Mouse (Mus musculus): ENCODE data around the gene Inpp1.
A peak's percentile ranks its signal among the peaks of the same experiment; 100 is the strongest.

Inpp1 gene

DNA sequence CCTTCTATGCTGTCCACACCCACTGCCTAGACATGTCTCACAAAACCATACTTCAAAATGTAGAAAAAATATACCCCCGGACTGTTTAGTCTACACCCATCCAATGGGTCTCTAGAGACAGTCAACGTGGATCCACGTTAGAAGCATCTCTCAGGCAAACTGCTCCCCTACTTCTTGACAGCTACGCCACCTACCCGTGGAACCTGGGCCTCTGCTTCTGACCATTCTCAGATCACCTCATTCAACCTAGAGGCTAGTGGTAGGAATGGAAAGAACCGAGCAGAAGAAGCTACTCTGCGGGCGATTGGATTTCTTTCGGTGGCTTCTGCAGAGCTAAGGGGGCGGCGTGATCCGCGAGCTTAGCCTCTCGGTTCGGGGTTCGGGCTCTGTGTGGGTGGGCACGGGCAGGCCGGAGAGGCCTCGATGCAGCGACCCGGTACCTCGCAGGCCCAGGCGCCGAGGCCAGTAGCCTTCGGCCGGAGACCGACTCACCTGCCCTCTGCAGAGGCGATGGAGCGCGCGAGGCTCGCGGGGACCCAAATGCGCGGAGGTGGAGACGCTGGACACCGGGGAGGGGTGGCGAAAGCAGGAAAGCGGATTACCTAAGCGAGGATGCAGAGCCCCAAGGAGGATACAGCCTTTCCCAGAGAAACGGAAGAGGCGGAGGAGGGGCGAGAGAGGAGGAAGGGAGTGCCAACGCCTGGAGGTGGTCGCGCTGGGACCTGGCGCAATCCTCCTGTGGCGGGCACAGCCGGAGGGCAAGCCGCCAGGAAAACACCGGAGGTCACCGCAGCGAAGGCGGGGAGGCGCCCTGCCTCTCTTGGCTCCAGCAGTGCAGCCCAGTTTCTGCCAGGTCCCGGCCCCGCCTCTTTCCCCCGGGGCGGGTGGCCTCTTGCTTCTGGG lies at the start of gene Inpp1:
TSS of gene Inpp1 (minus strand) at position 779 of the 903 bp plus-strand sequence.
- peak; percentile 76 for DNase-seq (ENCODE audit: extremely low spot score)

- DNase-seq (ENCODE audit: extremely low spot score) = no peak
Measured at GRCm38 (mm10) chr1:52866007-52866406, 48.5 kb upstream of the Inpp1 start.

DNA sequence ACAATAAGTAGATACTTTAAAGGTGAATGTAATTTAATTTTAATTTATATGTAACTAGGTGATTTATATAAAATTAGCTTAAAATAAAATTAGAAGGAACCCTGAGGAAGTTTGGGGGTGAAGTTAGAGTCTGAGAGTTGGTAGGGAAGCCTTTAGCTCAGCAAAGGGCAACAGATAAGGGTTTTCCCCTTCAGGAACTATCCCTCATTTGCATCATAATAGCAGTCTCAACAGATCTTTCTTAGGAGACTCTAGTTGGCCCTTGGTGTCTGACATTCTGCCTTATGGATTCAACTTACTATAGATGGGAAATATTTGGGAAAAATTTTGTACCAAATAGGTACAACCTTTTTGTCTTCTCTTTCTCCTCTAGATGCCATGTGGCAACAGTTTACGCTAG lies 46.7 kb upstream of the Inpp1 start:
- DNase-seq (ENCODE audit: extremely low spot score) = no peak

- no peak for DNase-seq (ENCODE audit: extremely low spot score)
Measured at GRCm38 (mm10) chr1:52855904-52856601, 38.6 kb upstream of the Inpp1 start.

GRCm38 (mm10) chr1:52854029-52854428 lies 36.5 kb upstream of the Inpp1 start:
- peak; percentile 14 for DNase-seq (ENCODE audit: extremely low spot score)

DNA sequence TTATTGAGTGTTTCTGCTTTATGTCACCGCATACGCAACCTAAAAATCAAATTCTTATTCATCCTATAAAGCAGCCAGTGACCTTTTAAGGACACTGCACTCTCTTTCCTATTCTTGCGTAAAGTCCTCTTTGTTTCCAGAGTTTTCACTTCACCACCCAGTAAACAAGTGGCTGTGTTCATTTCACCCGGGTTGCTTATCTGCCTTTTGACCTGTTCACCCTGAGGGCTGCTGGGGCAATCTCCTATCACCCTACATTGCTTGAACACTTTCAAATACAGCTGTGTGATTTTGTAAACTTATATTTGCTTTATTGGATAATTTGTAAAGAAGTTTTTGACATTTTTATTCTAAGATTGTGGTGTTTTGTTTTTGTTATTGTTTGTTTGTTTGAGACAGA lies 31.9 kb upstream of the Inpp1 start:
- DNase-seq (ENCODE audit: extremely low spot score) = no peak

DNA sequence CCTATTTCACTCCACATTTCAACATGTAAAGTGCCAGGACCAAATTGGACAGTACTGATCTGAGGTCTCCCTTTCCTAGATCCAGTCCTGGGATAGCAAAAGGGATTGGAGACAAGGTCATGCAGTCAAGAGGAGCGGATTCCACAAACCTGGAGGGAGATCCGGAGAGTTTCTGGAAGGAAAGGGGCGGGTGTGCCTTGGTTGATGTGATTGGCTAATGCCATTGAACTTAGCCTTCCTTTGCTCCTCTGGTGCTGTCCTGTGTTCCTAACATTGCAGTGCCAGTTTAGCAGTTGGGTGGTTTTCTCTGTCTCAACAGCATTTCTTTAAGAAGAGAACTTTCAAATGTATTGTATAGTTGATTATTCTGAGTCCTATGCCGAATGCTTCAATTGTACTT lies 29.1 kb upstream of the Inpp1 start:
- DNase-seq (ENCODE audit: extremely low spot score) = no peak

GRCm38 (mm10) chr1:52844782-52845665 lies 27.5 kb upstream of the Inpp1 start, which contains the start of gene Hibch:
Gene Hibch (plus strand): TSS chr1:52844929.
- peak; percentile 98 for DNase-seq (ENCODE audit: extremely low spot score)

DNA sequence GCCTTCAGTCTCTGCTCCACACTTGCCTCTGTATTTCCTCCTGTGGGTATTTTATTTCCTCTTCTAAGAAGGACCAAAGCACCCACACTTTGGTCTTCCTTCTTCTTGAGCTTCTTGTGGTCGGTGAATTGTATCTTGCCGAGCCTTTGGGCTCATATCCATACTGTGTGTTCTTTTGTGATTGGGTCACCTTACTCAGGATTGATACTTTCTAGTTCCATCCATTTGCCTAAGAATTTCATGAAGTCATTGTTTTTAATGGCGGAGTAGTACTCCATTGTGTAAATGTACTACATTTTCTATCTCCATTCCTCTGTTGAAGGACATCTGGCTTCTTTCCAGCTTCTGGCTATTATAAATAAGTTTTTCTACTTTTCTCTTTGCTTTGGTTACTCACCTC lies 26.9 kb upstream of the Inpp1 start:
- no peak for DNase-seq (ENCODE audit: extremely low spot score)

DNA sequence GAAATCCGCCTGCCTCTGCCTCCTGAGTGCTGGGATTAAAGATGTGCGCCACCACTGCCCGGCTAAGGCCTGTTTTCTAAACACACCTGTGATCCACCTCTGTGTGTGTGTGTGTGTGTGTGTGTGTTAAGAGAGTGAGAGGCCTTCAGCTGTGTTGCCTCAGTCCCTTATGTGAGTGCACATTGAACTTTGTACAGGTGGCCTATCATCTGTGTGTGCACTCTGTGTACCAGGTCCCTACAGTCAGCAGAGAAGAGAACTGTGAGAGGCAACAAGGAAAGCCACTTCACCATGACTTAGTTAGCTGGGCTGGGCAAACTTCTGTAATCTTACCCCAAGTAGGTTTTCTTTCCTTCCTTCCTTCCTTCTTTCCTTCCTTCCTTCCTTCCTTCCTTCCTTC lies 21.6 kb upstream of the Inpp1 start:
- DNase-seq (ENCODE audit: extremely low spot score) = no peak

DNA sequence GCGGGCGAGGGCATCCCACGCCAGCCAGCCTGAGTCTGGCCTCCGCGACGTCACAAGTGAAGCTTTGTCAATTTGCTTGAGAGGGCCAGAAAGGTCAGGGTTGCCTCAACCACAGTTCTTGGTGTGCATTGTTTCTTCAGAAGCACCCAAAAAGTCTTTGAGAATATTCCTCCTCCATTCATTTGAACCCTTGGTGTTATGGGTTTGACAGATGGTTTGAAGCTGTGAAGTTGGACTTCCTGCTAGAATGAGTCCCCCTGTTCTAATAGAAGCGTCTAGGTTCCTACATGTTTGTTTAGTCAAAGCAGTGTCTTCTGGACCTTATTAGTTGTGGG lies 292 bp upstream of the Inpp1 start:
- DNase-seq (ENCODE audit: extremely low spot score) = no peak

- DNase-seq (ENCODE audit: extremely low spot score) = peak; percentile 4
Measured at GRCm38 (mm10) chr1:52816232-52816891, 1.1 kb downstream of the Inpp1 start.

- no peak for DNase-seq (ENCODE audit: extremely low spot score)
Measured at GRCm38 (mm10) chr1:52808456-52808855, 9.0 kb downstream of the Inpp1 start.

- no peak for DNase-seq (ENCODE audit: extremely low spot score)
Measured at GRCm38 (mm10) chr1:52805041-52805440, 12.4 kb downstream of the Inpp1 start.

GRCm38 (mm10) chr1:52802406-52802975 lies 15.0 kb downstream of the Inpp1 start:
- no peak for DNase-seq (ENCODE audit: extremely low spot score)

DNA sequence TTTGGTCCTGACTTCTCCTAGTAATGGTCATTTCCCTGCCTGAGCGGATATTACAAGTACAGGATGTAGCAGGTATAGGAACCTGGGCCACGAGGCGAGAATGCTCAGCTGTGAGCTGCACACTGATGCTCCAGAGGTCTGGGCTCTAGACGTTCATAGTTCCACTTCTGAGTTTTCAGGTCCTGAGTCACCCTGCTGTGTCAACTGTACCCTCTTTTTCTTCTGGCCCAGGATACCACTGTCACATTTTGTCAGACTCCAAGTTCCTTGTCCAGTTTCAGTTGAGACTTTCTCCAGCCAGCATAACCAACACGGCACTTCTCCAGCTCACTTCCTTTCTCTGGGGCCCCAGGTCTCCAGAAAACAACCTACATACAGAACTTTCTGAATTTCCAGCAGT lies 15.8 kb downstream of the Inpp1 start:
- no peak for DNase-seq (ENCODE audit: extremely low spot score)

DNA sequence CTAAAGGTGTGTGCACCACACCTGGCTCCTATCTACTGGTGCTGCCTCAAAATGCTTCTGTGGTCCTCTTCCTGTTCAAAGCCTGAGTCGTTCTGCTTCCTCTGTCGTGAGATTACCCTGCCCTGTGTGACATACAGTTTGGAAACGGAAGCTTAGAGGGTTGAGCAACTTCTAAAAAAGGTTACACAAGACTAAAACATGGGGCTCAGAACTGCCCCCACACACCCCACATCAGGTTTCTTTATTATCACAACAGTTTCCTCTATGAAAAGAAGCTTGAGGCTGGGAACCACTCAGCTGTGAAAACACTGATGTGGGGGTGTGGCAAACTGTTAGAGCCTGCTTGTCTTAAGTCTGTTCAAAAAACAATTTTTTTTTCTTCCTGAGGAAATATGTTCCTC lies 17.1 kb downstream of the Inpp1 start:
- DNase-seq (ENCODE audit: extremely low spot score) = no peak

- DNase-seq (ENCODE audit: extremely low spot score) = no peak
Measured at GRCm38 (mm10) chr1:52799772-52800171, 17.7 kb downstream of the Inpp1 start.

DNA sequence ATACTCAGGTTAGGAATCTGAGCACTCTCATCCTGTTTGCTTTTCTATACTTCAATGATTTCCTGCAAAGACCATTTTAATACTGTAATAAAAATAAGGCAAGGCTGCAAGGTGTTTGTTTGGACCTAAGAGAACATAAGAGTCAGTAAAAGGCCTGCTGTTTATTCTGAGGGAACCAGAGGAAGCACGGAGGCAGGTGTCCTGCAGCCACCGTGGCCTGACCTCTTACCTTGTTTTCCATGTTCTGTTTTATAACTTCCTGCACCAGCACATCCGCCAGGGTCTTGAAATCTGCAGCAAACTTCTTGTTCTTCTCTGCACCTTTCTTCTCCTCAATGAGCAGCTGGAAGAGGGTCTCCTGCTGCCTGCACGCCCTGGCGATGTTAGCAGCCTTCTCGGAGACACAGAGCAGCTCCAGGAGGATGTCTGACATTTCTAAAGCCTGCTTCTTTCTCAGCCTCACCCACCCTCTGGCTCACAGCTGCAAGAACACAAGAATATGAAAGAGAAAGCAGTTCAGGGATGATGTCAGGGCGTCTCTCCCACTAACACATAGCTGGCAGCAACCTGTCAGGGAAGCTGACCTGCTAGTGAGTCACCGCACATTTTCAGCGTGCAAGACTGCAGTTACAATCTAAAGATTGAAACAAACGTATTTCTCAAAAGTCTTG lies 18.3 kb downstream of the Inpp1 start:
- no peak for DNase-seq (ENCODE audit: extremely low spot score)

DNA sequence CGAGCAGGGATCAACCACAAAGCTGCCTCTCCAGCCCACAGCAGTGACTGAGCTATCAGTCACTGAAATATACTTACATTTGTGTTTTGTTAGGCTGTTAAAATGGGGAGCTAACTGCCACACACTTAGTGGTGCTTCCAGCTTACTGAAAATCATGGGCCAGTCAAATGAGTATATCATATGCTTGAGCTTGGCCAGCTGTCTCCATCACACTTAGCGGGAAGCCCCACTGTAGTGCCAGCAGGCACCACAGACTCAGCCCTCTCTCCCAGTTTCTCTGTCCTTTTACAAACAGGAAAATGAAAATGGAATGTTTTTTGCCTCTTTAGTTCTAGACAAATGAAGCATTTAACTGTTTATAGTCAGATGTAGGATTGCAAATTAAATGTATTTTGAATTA lies 21.6 kb downstream of the Inpp1 start:
- DNase-seq (ENCODE audit: extremely low spot score) = no peak

DNA sequence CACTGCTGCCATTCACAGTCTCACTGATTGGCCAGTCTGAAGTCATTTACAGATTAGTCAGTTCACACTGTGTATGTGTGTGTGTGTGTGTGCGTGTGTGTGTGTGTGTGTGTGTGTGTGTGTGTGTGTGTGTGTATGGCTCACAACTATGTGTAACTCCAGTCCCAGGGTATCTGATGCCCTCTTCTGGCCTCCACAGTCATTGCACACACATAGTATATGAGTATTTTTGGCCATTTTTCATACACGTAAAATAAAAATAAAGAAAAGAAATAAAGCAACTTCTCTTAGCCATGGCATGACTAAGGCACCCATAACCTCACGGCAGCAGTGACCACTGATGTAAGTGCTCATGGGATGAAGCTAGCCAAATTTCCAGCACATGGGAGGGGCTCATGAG lies 23.8 kb downstream of the Inpp1 start:
- no peak for DNase-seq (ENCODE audit: extremely low spot score)
